Mouse (Mus musculus): ENCODE results near the gene Cldn13. TPM values are rescaled to one million over a fixed set of nuclear protein-coding genes. Genes with fewer than 3 reads are reported as not detected.

Gene Cldn13
- polyA plus RNA-seq (2012; rRNA removed) = 124 and 168 TPM in 2 replicates

GRCm38 (mm10) chr5:134915311-134915710, at the start of gene Cldn13:
Cldn13 (minus strand) TSS chr5:134915526.

DNA sequence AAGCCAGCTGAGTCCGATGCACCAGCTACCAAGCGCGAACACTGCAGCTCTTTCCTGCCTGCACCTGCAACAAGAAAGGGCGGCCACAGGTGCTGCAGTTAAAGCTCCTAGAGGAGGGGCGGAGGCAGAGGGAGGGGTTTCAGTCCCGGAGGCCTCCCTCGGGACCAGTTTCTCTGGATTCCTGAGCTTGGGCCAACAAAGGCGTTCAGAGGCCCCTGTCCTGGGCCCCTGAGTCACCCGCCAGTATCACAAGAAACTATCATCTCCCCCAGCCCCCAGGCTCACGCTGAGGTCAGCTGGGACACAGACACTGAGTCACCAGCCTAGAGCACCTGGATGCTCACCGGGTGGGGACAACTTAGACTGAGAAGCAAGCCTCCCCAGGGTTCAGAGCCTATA, 31.5 kb upstream of the Cldn13 start, which contains the start of gene Cldn4:
Cldn4 (minus strand) TSS at position 78 of the 399 bp plus-strand sequence.

DNA sequence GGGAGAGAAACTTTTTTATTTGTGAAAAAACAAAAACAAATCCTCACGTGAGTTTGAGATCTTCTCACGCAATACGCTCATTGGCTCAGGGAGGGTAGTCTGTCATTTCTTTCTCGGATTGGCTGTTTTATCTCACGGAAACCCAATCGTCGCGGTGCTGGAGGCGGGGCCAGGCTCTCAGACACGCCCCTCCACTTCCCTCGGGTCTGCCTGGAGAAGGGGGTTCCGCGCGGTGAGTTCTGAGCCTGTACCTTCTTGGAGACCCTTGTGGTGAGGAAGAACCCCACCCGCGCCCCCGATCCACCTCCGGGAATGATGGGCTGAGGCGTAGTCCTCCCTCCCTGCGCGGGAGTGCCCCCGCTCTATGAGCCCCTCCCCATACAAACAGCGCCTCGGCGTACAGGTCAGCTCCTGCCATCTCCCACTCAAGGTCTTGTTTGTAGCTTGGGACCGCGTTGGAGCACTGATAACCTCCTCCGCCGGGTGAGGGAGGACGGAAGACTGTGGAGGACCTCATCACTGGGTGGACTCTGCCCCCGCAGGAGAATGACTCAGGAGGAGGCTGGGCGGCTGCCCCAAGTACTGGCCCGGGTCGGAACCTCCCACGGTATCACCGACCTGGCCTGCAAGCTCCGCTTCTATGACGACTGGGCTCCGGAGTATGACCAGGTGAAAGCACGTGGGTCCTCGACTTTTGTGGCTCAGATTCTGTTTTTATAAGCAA, 17.0 kb upstream of the Cldn13 start, which contains the start of gene Mettl27:
Mettl27 (plus strand) TSS at position 190 of the 724 bp plus-strand sequence.

DNA sequence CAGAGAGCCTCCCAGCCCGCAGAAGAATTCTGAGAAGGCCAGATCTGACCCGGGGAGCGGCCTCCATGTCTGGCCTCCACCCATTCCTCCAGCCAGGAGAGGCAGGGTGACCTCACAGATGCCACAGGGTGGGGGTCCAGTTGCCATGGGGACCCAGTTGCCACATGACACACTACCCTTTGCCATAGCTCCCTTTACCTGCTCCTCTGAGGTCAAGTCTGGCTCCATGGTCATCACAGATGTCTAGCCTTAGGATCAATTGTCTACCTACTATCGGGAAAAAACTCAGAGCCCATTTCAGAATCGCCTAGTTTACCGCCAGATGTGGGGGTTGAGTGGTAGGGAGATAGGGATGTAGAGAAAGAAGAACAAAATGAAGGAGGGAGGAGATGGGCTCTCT, 8.7 kb downstream of the Cldn13 start, which contains the start of gene Tmem270:
Tmem270 (minus strand) TSS at position 101 of the 400 bp plus-strand sequence.

Other genes starting within 250 kb of the Cldn13 start
- 2.0 and 2.1 TPM in 2 replicates for gene Limk1, start 226.9 kb downstream of the Cldn13 start, polyA plus RNA-seq (2012; rRNA removed)
- 2.8 and 5.4 TPM in 2 replicates for gene Eln, start 168.2 kb downstream of the Cldn13 start, polyA plus RNA-seq (2012; rRNA removed)
- 0.05 and 0.07 TPM in 2 replicates for gene Tmem270, start 8.8 kb downstream of the Cldn13 start, polyA plus RNA-seq (2012; rRNA removed)
- 6.2 and 6.6 TPM in 2 replicates for gene Mettl27, start 16.8 kb upstream of the Cldn13 start, polyA plus RNA-seq (2012; rRNA removed)
- 0.24 and 0.83 TPM in 2 replicates for gene Cldn4, start 31.4 kb upstream of the Cldn13 start, polyA plus RNA-seq (2012; rRNA removed)
- gene Cldn3, start 70.7 kb upstream of the Cldn13 start, polyA plus RNA-seq (2012; rRNA removed) = 0.33 and 0.77 TPM in 2 replicates
- gene Abhd11, start 93.6 kb upstream of the Cldn13 start, polyA plus RNA-seq (2012; rRNA removed) = 24.5 and 27.1 TPM in 2 replicates
- gene Stx1a, start 108.0 kb upstream of the Cldn13 start, polyA plus RNA-seq (2012; rRNA removed) = 1.9 and 2.0 TPM in 2 replicates
- 7.7 and 9.4 TPM in 2 replicates for gene Dnajc30, start 148.7 kb upstream of the Cldn13 start, polyA plus RNA-seq (2012; rRNA removed)
- gene Bud23, start 149.4 kb upstream of the Cldn13 start, polyA plus RNA-seq (2012; rRNA removed) = 35.8 and 43.9 TPM in 2 replicates
- gene Vps37d, start 162.7 kb upstream of the Cldn13 start, polyA plus RNA-seq (2012; rRNA removed) = 0.25 and 0.37 TPM in 2 replicates
- 12.3 and 17.8 TPM in 2 replicates for gene Mlxipl, start 174.4 kb upstream of the Cldn13 start, polyA plus RNA-seq (2012; rRNA removed)
- gene Tbl2, start 234.1 kb upstream of the Cldn13 start, polyA plus RNA-seq (2012; rRNA removed) = 5.1 and 5.8 TPM in 2 replicates